Mouse (Mus musculus) layer of hippocampus, adult 11-12 months (tissue): ENCODE measurements at regions not wholly inside any gene's neighbourhood (a gene's known extent, or its start where the extent isn't known, plus 50 kb on each side); places are given as distances from the start of the nearest gene placed in this dataset.

Experiments
- DNase-seq: peaks from one replicate; pipeline ENCODE4 v3.0.0; 2022; ENCODE audit warnings: low spot score

- no peak for DNase-seq
Observed at GRCm38 (mm10) chr9:26575990-26576389, 157.5 kb upstream of the B3gat1 start.

- DNase-seq, result no peak
Observed at GRCm38 (mm10) chr9:26601979-26602378, 131.5 kb upstream of the B3gat1 start.

GRCm38 (mm10) chr9:26604552-26604951 is 129.0 kb upstream of the B3gat1 start:
- DNase-seq, result no peak

- no peak for DNase-seq
Observed at GRCm38 (mm10) chr9:26611711-26612437, 121.7 kb upstream of the B3gat1 start.

GRCm38 (mm10) chr9:26622840-26623448 is 110.6 kb upstream of the B3gat1 start:
- no peak for DNase-seq

GRCm38 (mm10) chr9:26625171-26625937 is 108.2 kb upstream of the B3gat1 start:
- DNase-seq, result no peak

- DNase-seq, result peak; percentile 28
Observed at GRCm38 (mm10) chr9:26632891-26633650, 100.5 kb upstream of the B3gat1 start.

GRCm38 (mm10) chr9:26635211-26635610 is 98.3 kb upstream of the B3gat1 start:
- peak; percentile 53 for DNase-seq

- no peak for DNase-seq
Observed at GRCm38 (mm10) chr9:26638586-26638985, 94.9 kb upstream of the B3gat1 start.

- no peak for DNase-seq
Observed at GRCm38 (mm10) chr9:26642302-26642701, 91.2 kb upstream of the B3gat1 start.

- DNase-seq, result peak; percentile 42
Observed at GRCm38 (mm10) chr9:26642831-26643230, 90.7 kb upstream of the B3gat1 start.

- peak; percentile 25 for DNase-seq
Observed at GRCm38 (mm10) chr9:26649506-26649905, 84.0 kb upstream of the B3gat1 start.

GRCm38 (mm10) chr9:26652920-26653319 is 80.6 kb upstream of the B3gat1 start:
- DNase-seq, result no peak

- DNase-seq, result no peak
Observed at GRCm38 (mm10) chr9:26659366-26659765, 74.2 kb upstream of the B3gat1 start.

- peak; percentile 17 for DNase-seq
Observed at GRCm38 (mm10) chr9:26663544-26663943, 70.0 kb upstream of the B3gat1 start.

GRCm38 (mm10) chr9:26667835-26668234 is 65.7 kb upstream of the B3gat1 start:
- DNase-seq, result peak; percentile 26

GRCm38 (mm10) chr9:26674059-26674757 is 59.3 kb upstream of the B3gat1 start:
- DNase-seq, result no peak

GRCm38 (mm10) chr9:26678288-26678687 is 55.2 kb upstream of the B3gat1 start:
- DNase-seq, result peak; percentile 11

GRCm38 (mm10) chr9:26681516-26681915 is 52.0 kb upstream of the B3gat1 start:
- no peak for DNase-seq
